Mouse (Mus musculus) embryonic facial prominence, embryonic 14.5 days (tissue): ENCODE measurements around the gene Cttnbp2. TPM values are rescaled to one million over a fixed set of nuclear protein-coding genes. Genes with fewer than 3 reads are reported as not detected.
"Not testable (repeated sequence)": the region's sequence is repeated elsewhere in the genome, so short reads cannot be mapped to it uniquely, and the experiment has no call there.

ENCODE experiments used
- ATAC-seq: fragments of 200-750 bp; cut with Nextera tagmentation; 2 replicates; pipeline ENCODE4 v1.8.0; 2017; ENCODE audit warnings: low read depth, moderate number of reproducible peaks, moderate TSS enrichment
- DNase-seq: peaks from one replicate; pipeline ENCODE4 v3.0.0-alpha.2; 2015; ENCODE audit warnings: low spot score
- H3K27ac ChIP-seq: fragments of 300-500 bp; sonication (generic); replicated peaks from 2 replicates; pipeline ENCODE4 v1.5.1; 2014; ENCODE audit warnings: low read depth, mild to moderate bottlenecking, low read length, moderate library complexity
- H3K27me3 ChIP-seq: fragments of 300-500 bp; sonication (generic); replicated peaks from 2 replicates; pipeline ENCODE4 v1.6.1; 2014; ENCODE audit warnings: low read length; ENCODE audit not compliant: control insufficient read depth, insufficient read depth
- H3K36me3 ChIP-seq: fragments of 300-500 bp; sonication (generic); 2 replicates; pipeline ENCODE4 v1.6.1; 2014; ENCODE audit warnings: low read length, mixed read lengths; ENCODE audit not compliant: control insufficient read depth, insufficient read depth
- H3K4me1 ChIP-seq: fragments of 300-500 bp; sonication (generic); 2 replicates; pipeline ENCODE4 v1.6.1; 2014; ENCODE audit warnings: antibody characterized with exemption, low read length; ENCODE audit not compliant: control insufficient read depth, insufficient read depth
- H3K4me2 ChIP-seq: fragments of 300-500 bp; sonication (generic); 2 replicates; pipeline ENCODE4 v1.6.1; 2014; ENCODE audit warnings: low read depth, mild to moderate bottlenecking, low read length, moderate library complexity, mixed read lengths
- H3K4me3 ChIP-seq: fragments of 300-500 bp; sonication (generic); 2 replicates; pipeline ENCODE4 v1.5.1; 2014; ENCODE audit warnings: low read depth, mild to moderate bottlenecking, low read length
- H3K9ac ChIP-seq: fragments of 300-500 bp; sonication (generic); 2 replicates; pipeline ENCODE4 v1.6.1; 2014; ENCODE audit warnings: low read depth, mild to moderate bottlenecking, low read length, moderate library complexity, mixed read lengths
- H3K9me3 ChIP-seq: fragments of 300-500 bp; sonication (generic); 2 replicates; pipeline ENCODE4 v1.6.1; 2016; ENCODE audit warnings: low read length; ENCODE audit not compliant: control insufficient read depth
- WGBS: fragments of 180-500 bp; shearing (Covaris S2); extraction: QIAGEN DNeasy Blood & Tissue Kit; methylation state at CpG from one replicate; pipeline ENCODE4 v1.1.7; 2014; 5-methylcytosine and 5-hydroxymethylcytosine counted together
- polyA plus RNA-seq: library from polyadenylated mRNA; unstranded; fragments of >200 nt; fragmentation: Nextera tagmentation; extraction: Ambion mirVana; gene quantifications from 2 replicates; pipeline ENCODE4 v1.2.1, GENCODE M21; 2014

Cttnbp2 gene
- polyA plus RNA-seq, 1 experiment from 2014 or later: 14.4 TPM

DNA sequence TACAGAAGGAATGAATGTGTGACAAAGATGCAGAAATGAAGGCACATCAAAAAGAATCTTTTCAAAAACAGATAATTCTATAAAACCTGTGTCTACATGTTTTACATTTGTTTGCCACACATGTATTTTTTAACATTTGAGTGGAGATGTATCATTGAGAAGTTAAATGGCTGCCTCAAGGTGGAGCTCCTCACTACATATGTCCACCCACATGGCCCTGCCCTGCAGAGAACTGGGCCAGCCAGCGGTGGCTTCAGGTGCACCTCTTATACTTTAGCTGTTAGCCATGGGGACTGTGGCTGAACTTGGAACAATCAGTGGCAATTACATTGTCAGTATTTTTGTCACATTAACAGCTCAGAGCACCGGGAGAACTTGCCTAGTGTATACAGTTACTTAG, 133.3 kb downstream of the Cttnbp2 start:
- no peak for ATAC-seq
- no peak overlapping the region for H3K9ac ChIP-seq
- H3K9me3 ChIP-seq: no peaks in the 10 kb centered on the region
- 71% methylated on average over 2 of the region's 2 CpGs for WGBS
- no peak overlapping the region for H3K4me3 ChIP-seq
- no peak overlapping the region for H3K27ac ChIP-seq
- H3K4me1 ChIP-seq: 0 out of 2 replicates have a peak, but pooled peaks cover 5% of the 10 kb centered on the region
- DNase-seq: no peak
- H3K4me2 ChIP-seq: no peak overlapping the region
- no peaks in the 10 kb centered on the region for H3K27me3 ChIP-seq
- H3K36me3 ChIP-seq: peaks cover 10% of the 10 kb centered on the region; the same call in 1 of the 2 replicates

DNA sequence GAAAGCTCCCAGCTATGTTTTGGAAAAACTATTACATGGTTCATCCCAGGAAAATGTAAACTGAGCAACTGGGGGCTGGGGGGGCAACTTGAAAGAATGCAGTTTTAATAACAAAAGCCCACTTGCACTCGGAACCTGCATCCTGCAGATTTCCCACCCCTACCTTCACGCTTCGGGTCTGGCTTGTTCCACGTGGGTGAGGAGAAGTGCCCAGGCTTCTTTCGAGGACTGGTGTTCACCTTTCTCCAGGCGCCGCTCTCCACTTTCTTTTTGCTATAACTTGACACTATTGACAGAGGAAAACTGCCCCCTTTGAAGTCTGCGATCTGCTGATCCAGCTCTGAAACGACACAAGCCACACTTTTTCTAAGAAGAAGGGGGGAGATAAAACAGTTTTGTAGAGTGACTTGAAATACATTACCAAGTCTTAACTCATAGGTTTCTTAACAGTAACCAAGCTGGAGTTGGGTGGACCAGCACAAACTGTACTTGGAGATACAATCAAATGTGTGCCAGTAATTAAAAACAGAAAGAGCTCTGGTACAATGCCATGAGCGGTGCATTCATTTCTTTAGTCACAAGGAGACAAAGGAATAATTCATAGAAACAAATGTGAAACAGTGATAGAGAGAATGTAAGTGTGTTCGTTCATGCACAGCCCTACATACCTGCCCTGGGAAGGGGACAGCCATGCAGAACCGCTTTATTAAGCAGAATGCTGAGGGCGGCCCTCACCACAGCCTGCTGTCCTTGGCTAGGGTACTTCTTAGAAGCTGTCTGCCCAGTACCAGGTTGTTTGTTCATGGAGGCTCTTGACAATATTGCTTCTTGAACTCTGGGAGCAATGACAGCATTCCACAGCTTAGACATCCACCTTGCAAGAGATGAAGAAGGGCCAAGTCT, 134.1 kb downstream of the Cttnbp2 start:
- no peak for ATAC-seq
- Histone ChIP-seq H3K27ac (no peak overlapping the region), H3K4me3 (no peak overlapping the region), H3K4me1 (0 out of 2 replicates have a peak, but pooled peaks cover 5% of the 10 kb centered on the region), H3K9me3 (no peaks in the 10 kb centered on the region), H3K4me2 (no peak overlapping the region), H3K27me3 (no peaks in the 10 kb centered on the region), H3K9ac (no peak overlapping the region), H3K36me3 (peaks cover 10% of the 10 kb centered on the region; the same call in 1 of the 2 replicates)
- 50% methylated on average over 13 of the region's 13 CpGs for WGBS
- peak; percentile 23 for DNase-seq

DNA sequence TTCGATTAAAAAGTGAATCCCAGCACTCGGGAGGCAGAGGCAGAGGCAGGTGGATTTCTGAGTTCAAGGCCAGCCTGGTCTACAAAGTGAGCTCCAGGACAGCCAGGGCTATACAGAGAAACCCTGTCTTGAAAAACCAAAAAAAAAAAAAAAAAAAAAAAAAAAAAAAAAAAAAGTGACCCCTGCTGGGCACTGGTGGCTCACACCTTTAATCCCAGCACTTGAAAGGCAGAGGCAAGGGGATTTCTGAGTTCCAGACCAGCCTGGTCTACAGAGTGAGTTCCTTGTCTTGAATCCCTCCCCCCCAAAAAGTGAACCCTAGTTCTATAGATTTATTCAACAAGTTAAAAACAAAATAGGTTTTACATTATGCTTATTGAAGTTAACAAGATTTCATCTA, 136.9 kb downstream of the Cttnbp2 start:
- DNase-seq, ATAC-seq, H3K4me3 ChIP-seq: not testable (repeated sequence)

DNA sequence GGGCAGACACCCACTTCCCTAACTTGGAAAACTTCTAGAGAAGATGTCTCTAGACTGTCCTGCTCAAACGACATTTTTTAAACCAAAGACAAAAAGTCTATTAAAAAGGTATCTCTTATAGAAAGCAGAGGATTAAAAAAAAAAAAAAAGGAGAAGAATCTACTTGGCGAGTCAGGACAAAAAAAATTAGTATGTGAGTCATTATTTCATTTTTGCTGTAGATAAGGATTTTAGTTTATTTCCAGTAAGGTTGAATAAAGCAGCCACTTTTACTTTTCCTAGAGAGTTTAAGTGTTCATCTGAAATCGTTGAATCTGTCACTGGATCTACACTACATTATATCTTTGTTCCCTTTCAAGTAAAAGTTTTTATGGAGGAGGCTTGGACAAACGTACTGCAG, 139.9 kb downstream of the Cttnbp2 start:
- Histone ChIP-seq H3K4me3 (no peak overlapping the region), H3K4me1 (no peaks in the 10 kb centered on the region), H3K36me3 (no peaks in the 10 kb centered on the region), H3K27me3 (no peaks in the 10 kb centered on the region), H3K9ac (no peak overlapping the region), H3K9me3 (no peaks in the 10 kb centered on the region), H3K4me2 (no peak overlapping the region), H3K27ac (no peak overlapping the region)
- no peak for ATAC-seq
- WGBS: 68% methylated on average over 4 of the region's 4 CpGs
- no peak for DNase-seq

More for the DNA sequence above, 136.9 kb downstream of the Cttnbp2 start:
- not testable (repeated sequence) for H3K4me1 ChIP-seq, H3K4me2 ChIP-seq, H3K9ac ChIP-seq, H3K27ac ChIP-seq, H3K27me3 ChIP-seq, H3K9me3 ChIP-seq
- WGBS: 90% methylated on average over 2 of the region's 2 CpGs
- H3K36me3 ChIP-seq: peaks cover 10% of the 10 kb centered on the region; the same call in 1 of the 2 replicates

DNA sequence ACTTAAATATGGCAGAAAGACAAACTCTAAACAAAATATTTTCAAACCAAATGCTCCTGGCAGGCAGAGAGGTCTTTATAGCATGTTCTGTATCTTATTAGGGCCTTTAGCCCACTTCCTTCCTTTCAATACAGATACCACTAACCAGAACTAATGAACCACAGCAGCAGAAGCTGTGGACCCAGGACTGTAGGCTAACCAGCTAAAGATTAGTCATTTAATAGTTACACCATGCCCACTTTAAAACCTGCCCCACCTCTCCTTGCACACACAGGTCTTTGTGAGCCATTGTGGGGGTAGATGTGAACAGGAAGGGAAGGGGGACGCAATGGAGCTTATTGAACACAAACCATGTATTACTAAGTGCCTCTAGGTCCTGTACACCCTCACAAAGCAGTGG, 141.0 kb downstream of the Cttnbp2 start:
- Histone ChIP-seq H3K4me3 (no peak overlapping the region), H3K9ac (no peak overlapping the region), H3K4me1 (no peaks in the 10 kb centered on the region), H3K27ac (no peak overlapping the region), H3K36me3 (no peaks in the 10 kb centered on the region), H3K9me3 (no peaks in the 10 kb centered on the region), H3K27me3 (no peaks in the 10 kb centered on the region), H3K4me2 (no peak overlapping the region)
- 73% methylated on average over 1 of the region's 1 CpGs for WGBS
- ATAC-seq: no peak
- no peak for DNase-seq

DNA sequence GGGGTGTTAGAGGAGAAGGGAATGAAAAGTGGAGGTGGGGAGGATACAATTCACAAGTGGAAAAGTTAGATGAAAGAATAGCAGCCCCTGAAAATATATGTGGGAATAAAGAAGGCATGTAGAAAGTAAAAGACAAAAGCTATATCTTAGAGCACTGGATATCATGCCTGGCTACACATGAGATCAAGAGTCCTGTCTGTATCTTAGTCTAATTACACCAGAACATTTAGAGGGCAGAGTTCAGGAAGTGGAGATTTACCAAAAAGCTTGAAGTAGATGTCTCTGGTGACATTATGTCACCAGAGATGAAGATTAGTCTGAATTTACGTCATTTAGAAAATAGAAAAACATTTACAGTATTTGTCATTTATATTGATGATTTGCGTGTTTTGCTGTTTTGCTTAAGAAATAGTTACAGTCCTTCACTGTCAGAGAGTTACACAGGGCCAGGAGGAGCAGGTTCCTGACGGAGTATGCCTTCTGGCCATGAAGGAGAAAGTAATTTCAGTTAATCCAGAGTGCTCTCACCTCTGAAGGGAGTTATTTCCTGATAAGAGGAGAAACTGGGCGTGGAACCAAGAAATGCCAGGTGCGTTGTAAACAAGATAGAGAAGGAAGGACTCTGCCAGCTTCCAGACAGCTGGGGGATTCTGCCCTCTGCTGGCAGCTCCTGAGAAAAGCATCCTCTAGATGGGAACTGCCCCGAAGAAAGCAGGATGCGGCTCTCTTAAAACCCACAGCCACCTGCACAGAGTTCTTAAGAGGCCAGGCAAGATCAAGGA, 142.0 kb downstream of the Cttnbp2 start:
- Histone ChIP-seq H3K36me3 (no peaks in the 10 kb centered on the region), H3K27ac (no peak overlapping the region), H3K4me3 (no peak overlapping the region), H3K4me2 (no peak overlapping the region), H3K9me3 (no peaks in the 10 kb centered on the region), H3K27me3 (no peaks in the 10 kb centered on the region), H3K9ac (no peak overlapping the region), H3K4me1 (no peaks in the 10 kb centered on the region)
- ATAC-seq (peak; percentile 64), DNase-seq (peak; percentile 90)
- 27% methylated on average over 7 of the region's 7 CpGs for WGBS

DNA sequence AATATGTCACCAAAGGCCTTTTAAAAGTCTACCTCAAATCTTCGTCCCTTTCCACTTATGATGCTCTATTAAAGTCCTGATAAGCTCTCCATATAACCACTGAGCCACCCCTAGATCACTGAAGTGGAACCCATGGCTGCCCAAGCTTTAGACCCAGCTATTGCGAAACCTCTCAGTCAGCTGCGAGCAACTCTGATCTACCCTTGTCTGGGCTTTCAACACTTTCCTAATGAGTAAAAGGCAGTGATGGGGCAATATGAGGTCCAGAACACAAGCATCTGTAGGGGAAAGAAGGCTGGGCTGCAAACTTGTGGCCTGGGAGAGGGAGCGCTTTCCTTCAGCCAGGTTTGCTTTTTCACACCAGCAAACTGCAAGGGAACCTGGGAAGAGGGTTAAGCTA, 144.9 kb downstream of the Cttnbp2 start:
- H3K27me3 ChIP-seq: no peaks in the 10 kb centered on the region
- no peak overlapping the region for H3K9ac ChIP-seq
- ATAC-seq (no peak), DNase-seq (no peak)
- H3K4me1 ChIP-seq: no peaks in the 10 kb centered on the region
- 91% methylated on average over 4 of the region's 4 CpGs for WGBS
- no peaks in the 10 kb centered on the region for H3K9me3 ChIP-seq
- no peak overlapping the region for H3K4me2 ChIP-seq
- no peaks in the 10 kb centered on the region; the same call in 1 of the 2 replicates for H3K36me3 ChIP-seq
- H3K27ac ChIP-seq: no peak overlapping the region
- no peak overlapping the region for H3K4me3 ChIP-seq

DNA sequence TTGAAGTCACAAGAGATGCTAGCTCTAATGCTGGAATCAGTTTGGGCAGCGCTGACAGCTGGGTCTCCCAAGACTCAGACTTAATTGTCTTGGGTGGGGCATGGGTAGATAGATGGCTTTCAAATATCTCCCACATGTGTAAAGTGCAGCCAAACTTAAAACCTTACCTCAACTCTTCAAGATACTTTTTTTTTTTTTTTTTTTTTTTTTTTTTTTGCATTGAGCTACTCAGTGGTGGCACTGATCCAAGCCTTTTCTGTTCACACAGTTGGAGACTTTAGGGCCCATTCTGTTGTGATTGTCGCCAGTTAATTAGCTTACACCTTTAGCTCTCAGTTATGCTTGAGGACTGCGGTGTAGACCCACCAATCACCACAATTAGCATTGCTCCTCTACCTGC, 145.6 kb downstream of the Cttnbp2 start:
- H3K36me3 ChIP-seq: no peaks in the 10 kb centered on the region; the same call in 1 of the 2 replicates
- no peak for DNase-seq
- 70% methylated on average over 3 of the region's 3 CpGs for WGBS
- no peaks in the 10 kb centered on the region for H3K4me1 ChIP-seq
- no peaks in the 10 kb centered on the region for H3K27me3 ChIP-seq
- no peaks in the 10 kb centered on the region for H3K9me3 ChIP-seq
- no peak for ATAC-seq
- H3K9ac ChIP-seq: no peak overlapping the region
- no peak overlapping the region for H3K27ac ChIP-seq
- no peak overlapping the region for H3K4me2 ChIP-seq
- no peak overlapping the region for H3K4me3 ChIP-seq
